Mouse (Mus musculus): ENCODE results near the gene Prkar1a. TPM values are rescaled to one million over a fixed set of nuclear protein-coding genes. Genes with fewer than 3 reads are reported as not detected.
A peak's percentile ranks its signal among the peaks of the same experiment; 100 is the strongest.

Prkar1a gene
- polyA plus RNA-seq, 2 experiments from 2014 or later = 416 to 490 TPM

DNA sequence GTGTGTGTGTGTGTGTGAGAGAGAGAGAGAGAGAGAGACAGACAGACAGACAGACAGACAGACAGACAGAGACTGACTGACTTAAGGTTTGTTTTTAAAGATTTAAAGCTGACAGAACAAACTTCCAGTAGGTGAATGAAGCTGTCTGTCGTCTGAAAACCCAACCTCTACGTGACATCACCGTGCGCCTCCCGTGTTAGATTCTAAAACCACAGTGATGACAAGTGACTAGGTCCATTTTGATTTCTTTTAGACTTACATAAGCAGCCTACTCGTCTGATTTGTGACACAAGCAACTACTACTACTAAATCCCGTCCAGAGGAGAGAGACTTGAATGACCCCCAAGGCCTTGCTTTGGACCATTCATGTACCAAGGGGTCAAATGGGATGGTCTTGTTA lies 24.5 kb downstream of the Prkar1a start:
- peak; percentile 36 for ATAC-seq

- no peak for ATAC-seq
Measured at GRCm38 (mm10) chr11:109674542-109674941, 25.3 kb downstream of the Prkar1a start.

DNA sequence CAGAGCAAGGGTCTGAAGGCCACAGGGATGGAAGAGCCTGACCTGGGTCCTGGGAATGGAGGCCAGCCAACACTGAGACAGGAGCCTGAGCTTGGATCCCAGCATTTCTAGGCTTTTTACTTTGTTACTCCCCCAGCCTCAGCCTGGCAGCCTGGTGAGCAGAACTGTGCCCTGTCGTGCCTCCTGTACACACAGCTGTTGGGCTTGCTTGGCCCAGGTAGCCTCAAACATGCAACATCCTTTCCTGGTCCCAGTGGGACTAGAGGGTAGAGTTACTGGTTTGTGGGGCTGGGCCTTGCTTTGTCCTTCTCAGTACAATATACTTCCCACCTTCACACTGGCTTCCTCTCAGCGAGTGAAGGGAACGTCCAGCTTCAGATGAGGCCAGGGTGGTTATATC lies 26.0 kb downstream of the Prkar1a start:
- no peak for ATAC-seq

- ATAC-seq = no peak
Measured at GRCm38 (mm10) chr11:109675771-109676170, 26.6 kb downstream of the Prkar1a start.

DNA sequence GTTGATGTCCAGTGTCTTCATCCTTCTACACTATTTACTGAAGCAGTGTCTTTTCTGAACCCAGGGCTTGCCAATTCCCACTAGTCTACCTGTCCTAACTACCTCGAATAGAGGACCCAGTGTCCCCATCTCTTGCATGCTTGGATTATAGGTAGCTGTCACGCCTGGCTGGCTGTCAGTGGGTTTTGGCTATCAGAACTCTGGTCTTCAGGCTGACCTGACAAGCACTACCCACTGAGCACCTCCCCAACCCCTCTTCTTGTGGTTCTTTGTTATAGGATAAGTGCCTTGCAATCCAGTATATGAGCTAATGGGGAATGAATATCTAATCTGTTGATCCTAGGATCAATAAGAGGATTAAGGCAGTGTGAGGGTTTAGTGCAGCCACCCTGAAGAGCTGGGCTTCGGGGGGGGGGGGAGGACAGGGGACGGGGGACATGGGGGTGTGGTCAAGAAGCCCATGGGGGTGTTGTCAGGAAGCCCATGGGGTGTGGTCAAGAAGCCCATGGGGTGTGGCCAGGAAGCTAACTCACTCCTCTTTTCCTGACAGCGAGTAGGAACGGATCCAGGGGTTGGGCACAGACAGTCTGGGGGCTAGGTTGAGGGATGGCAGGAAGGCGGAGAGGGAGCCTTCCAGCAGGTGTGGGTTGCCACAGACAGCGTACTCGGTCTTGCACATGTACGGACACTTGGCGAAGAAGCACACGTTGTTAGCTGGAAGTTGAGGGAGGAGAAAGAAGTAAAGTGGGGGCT lies 27.6 kb downstream of the Prkar1a start:
- ATAC-seq = no peak

DNA sequence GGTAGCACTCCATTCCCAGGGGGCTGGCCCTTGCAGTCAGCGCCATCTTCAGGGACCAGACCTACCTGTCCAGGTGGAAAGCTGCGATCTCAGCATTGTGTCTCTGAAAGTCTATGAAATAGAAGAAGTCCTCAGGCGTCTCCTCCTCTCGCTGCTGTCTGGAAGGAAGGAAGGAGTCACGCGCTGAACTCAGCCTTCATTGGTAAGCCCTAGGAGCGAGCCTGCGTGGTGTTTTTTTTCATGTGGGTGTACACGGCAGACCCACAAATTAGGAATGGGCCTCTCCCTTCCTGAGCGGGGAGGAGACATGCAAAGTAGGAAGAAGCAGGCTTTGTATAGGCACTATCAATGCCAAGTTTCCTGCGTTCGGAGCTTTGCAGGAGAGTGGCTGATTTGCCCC lies 29.1 kb downstream of the Prkar1a start:
- ATAC-seq = no peak

DNA sequence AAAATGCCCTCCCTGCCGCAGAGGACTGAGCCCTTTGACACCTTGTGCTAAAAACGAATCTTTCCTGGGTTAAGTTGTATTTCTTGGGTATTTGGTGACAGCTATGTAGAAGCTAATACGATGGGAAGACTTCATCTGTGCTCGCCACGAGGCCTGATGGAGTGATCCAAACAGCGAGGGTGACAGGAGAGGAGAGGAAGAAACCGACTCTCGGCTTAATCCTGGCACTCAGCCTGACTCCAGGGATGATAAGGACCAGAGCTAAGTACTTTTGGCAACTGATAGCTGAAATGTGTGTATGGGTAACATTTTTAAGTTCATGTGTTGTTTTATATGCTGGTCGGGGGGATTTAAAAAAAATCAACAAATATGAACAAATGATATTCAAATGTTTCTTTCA lies 31.7 kb downstream of the Prkar1a start:
- ATAC-seq = no peak

- ATAC-seq = no peak
Measured at GRCm38 (mm10) chr11:109681556-109681955, 32.4 kb downstream of the Prkar1a start.

DNA sequence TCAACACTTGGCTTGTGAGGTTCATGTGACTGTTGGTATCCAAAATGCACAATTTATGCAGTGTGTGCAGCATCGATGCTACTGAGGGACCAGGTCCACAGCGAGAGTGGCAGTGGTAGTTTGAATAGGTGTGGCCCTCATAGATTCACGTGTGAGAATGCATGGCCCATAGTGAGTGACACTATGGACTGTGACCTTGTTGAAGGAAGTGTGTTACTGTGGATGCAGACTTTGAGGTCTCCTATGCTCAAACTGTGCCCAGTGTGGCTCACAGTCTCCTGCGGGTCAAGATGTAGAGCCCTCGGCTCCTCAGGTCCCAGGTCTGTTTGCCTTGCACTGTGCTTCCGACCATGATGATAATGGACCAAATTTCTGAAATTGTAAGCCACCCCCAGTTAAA lies 33.0 kb downstream of the Prkar1a start:
- ATAC-seq = no peak

DNA sequence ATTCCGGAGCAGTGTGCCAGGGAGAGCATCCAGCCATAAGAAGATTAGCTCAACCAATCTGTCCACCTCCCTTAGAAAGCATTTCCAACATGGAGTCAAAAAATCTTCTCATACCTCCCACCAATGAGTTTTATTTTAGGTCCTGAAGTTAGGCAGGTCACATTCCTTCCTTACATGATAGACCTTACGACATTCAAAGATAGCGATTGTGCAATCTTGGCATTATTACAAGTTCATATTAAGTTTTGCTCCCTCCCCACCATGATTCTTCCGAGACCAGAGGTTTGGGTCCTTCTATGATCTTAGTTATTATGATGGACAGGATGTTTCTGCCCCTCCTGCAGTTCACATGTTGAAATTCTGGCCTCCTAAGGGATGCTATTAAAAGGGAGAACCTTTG lies 40.3 kb downstream of the Prkar1a start:
- ATAC-seq = no peak

GRCm38 (mm10) chr11:109692737-109693136 lies 43.5 kb downstream of the Prkar1a start:
- ATAC-seq = no peak

DNA sequence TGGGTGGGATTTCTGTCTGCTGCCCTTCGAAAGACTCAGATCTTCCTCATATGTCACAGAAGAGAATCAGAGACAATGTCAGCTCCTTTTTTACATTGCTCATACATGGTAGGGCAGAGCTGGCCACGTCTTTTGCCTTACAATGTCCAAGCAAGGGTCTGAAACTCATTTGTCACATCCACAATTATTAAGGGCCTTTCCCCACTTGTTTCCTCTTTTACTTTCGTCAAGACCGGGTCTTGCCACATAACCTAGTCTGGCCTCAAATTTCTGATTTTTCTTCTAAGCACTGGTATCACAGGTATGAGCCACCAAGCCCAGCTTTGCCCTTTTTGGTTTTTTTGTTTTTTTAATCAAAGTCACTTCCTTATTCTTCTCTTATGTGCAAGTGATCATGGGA lies 47.3 kb downstream of the Prkar1a start:
- no peak for ATAC-seq

- no peak for ATAC-seq
Measured at GRCm38 (mm10) chr11:109697089-109697643, 48.0 kb downstream of the Prkar1a start.

- ATAC-seq = no peak
Measured at GRCm38 (mm10) chr11:109698740-109699139, 49.5 kb downstream of the Prkar1a start.

DNA sequence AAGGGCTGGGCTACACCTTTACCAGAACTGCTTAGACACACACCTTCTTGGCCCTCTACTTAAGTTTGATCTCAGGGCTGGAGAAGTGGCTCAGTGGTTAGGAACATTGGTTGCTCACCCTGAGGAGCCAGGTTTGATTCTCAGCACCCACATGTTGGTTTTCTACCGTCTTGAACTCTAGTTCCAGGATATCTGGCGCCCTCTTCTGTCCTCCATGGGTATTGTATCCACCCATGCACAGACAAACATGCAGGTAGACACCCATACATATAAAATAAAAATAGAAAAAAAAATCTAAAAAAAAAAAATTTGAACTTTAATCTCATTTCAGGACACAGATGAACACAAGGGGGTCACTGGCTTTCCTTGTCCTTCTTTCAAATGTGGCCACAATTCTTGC lies 50.6 kb downstream of the Prkar1a start:
- no peak for ATAC-seq

GRCm38 (mm10) chr11:109700761-109701160 lies 51.6 kb downstream of the Prkar1a start:
- ATAC-seq = no peak

DNA sequence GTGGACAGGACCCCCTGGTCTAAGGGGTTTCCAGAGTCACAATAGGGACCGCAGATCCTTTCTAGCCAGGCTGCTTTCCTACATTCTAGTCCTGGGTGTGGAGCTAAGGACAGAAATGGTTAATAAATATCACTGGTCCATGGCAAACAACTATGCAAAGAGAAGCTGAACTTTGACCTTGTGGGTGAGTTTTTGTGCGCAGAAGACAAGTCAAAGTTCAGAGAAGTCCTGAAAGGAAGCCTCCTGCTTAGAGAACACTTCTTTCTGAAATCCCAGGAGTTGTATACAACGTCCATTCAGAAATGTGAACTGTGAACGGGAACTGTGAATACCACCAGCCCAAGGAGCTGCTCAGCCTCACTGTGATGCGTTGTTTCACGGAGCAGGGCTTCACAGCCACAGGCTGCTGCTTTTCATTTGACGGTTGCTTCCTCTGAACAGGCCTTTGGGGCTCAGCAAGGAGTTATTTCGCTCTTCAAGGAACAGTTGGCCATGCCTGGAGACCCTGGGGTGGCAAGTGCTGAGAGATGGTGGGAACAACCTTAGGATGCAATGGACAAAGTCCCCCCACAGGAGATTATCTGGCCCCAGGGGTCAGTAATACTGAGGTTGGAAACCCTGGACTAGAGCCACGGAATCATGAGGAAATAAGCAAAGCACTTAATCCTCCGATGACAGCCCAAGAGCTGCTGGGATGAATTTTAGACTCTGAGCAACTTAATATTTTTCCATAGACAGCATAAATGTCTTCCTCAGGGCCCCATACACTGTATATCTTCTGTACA lies 53.0 kb downstream of the Prkar1a start:
- no peak for ATAC-seq

DNA sequence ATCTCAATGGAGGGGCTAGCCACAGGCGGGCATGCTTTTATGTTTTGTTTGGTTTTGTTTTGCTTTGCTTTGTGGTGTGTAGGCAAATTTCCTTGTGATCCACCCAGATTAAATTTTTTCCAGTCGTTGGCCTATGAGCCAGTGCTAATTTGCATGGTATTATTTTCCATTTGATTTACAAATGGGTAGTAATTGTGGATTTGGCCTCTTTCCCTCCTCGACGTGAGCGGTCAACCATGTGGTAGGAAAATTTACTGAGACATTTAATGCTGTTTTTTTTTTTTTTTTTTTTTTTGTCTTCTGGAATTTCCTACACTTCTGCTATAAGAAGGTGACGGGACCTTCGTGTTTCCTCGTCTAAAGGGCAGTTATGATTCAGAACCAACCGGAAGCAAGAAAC lies 54.6 kb downstream of the Prkar1a start:
- no peak for ATAC-seq

DNA sequence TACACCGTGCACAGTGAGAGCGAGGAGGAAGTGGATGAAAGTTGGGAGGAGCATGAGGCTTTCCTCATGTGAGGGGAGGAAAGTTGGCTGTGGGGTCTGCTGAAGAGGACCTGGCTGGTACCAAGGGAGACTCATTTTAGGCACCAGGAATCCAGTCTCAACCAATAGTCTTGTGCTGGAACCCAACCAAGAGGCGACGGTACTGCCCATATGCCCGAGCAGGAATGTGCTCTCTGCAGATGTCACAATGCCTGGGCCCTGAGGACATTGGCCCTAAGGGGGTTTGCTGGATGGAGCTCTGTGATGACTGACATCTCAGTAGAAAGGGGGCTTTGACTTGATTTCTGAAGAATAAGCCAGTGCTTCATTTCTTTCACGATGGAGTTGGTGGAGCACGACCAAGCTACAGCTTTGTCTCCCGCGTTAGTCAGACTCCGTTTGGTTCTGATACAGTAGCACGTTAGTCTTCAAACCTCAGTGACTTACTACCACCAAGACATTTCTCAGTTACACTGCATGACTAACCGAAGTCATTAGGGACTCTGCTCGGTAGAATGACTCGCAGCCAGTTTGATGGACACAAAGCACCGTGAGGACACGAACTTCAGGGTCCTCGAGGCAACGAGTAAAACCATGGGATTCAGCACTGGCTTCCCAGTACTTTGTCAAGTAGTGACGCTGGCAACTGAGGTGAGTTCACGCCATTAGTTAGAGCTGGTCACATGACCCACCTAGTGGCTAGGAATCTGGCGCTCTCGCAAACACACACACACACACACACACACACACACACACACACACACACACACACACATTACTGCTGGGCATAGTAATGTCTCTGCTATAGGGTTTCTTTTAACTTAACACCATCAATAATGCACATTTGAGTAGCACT lies 55.4 kb downstream of the Prkar1a start:
- no peak for ATAC-seq

DNA sequence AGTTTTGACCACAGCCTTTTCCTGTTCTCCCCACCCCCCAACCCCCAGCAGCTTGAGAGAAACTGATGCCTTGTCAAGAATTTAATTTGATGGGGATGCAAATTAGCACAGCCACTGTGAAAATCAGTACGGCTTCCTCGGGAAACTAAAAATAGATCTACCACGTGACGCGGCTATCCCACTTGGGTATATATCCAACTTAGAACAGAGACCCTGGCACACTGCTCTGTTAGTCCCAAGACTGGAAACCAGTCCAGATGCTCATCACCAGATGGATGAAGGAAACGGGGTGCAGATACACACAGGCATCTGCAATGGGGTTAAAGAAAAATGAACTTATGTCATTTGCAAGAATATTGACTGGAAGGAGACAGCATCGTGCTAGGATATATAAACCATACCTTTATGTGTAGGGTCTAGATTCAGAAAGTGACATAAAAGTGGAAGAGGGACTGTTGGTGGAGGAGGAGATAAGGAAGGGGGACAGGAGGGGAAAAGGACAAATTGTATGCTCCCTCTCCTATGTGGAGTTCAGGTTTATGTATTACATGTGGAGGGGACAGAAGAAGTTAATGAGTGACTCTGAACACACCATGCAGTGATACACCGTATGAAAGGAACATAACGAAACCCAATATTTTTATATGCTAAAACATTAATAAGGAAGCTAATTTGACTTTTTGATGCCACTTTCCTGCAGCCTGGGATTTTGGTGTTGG lies 56.3 kb downstream of the Prkar1a start:
- ATAC-seq = no peak

DNA sequence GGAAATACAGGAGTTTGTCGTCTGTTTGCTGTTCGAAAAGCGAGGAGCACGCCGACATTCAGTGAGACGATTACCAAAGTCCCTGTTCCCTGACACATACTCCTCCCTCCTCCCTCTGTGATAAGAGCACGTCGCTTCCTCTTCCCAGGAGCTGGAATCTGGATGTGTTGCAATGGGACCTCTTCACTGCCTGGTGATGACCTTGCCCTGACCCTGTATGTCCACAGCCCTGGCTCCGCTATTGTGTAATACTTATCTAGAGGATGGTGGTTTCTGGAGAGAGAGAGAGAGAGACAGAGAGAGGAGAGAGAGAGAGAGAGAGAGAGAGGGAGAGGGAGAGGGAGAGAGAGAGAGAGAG lies 56.8 kb downstream of the Prkar1a start:
- no peak for ATAC-seq

GRCm38 (mm10) chr11:109706586-109706985 lies 57.4 kb downstream of the Prkar1a start:
- ATAC-seq = no peak
